Mouse (Mus musculus) left cerebral cortex, adult 8-10 months (tissue): ENCODE measurements around the gene Raf1. TPM values are rescaled to one million over a fixed set of nuclear protein-coding genes. Genes with fewer than 3 reads are reported as not detected.

Source experiments
- total RNA-seq, 4 experiments: library from RNA; stranded (reverse); gene quantifications; 2 replicates each; pipeline ENCODE4 v1.2.4; 2022

The Raf1 gene
- total RNA-seq, 4 experiments from 2014 or later: 73.9 to 78.0 (median 76.5) TPM

Other genes with a start within 250 kb of the Raf1 start
- 10 to 100 TPM; 21.1 to 27.7 (median 26.1) TPM for gene Tsen2, start 132.0 kb downstream of the Raf1 start, total RNA-seq
- not detected for gene Mkrn2os, start 84.1 kb downstream of the Raf1 start, total RNA-seq
- gene Mkrn2, start 74.7 kb downstream of the Raf1 start, total RNA-seq: 10 to 100 TPM; 31.4 to 40.9 (median 38.4) TPM
- 1 to 10 TPM in 3 of 4 experiments, under 1 TPM in 1; 0.57 to 1.8 (median 1.6) TPM for gene Tmem40, start 85.8 kb upstream of the Raf1 start, total RNA-seq
- 1 to 10 TPM; 3.2 to 3.4 (median 3.2) TPM for gene Cand2, start 97.9 kb upstream of the Raf1 start, total RNA-seq
- 100 to 1,000 TPM; 503 to 593 (median 546) TPM for gene Rpl32, start 132.1 kb upstream of the Raf1 start, total RNA-seq
- 1 to 10 TPM; 4.3 to 5.4 (median 4.7) TPM for gene Efcab12, start 161.8 kb upstream of the Raf1 start, total RNA-seq
- gene Mbd4, start 176.7 kb upstream of the Raf1 start, total RNA-seq: 1 to 10 TPM; 7.8 to 9.4 (median 8.1) TPM
- gene Ift122, start 176.8 kb upstream of the Raf1 start, total RNA-seq: 10 to 100 TPM; 27.1 to 30.5 (median 27.7) TPM